Mouse (Mus musculus): ENCODE measurements around the gene Gmnc.

GRCm38 (mm10) chr16:27017309-27017708 lies 25.9 kb upstream of the Gmnc start:
- TF ChIP-seq USF1 (IDR thresholded peaks at IDR 0.05; ENCODE audit: low read depth) (no peak), MYOG (IDR thresholded peaks at IDR 0.05; ENCODE audit: control insufficient read depth in 1 of 3, insufficient read depth in 1 of 3, insufficient read length in 2 of 3, low read depth in 2 of 3) (no peak), MAX (IDR thresholded peaks at IDR 0.05; ENCODE audit: low read depth) (no peak), TCF3 (IDR thresholded peaks at IDR 0.05; ENCODE audit: insufficient read length, low read depth) (no peak), POLR2A (IDR thresholded peaks at IDR 0.05; ENCODE audit: insufficient read length, low read depth) (no peak), POLR2AphosphoS2 (IDR thresholded peaks at IDR 0.05; ENCODE audit: insufficient read length, low read depth) (no peak), E2F4 (IDR thresholded peaks at IDR 0.05; ENCODE audit: insufficient read depth) (no peak), CEBPB (IDR thresholded peaks at IDR 0.05; ENCODE audit: insufficient read depth, poor library complexity, severe bottlenecking) (no peak), SRF (IDR thresholded peaks at IDR 0.05; ENCODE audit: control insufficient read depth, insufficient read length, low read depth) (no peak)

Data from myocyte (in vitro differentiated cells).